Mouse (Mus musculus) liver, adult 2 months (tissue): ENCODE measurements at regions not wholly inside any gene's neighbourhood (a gene's known extent, or its start where the extent isn't known, plus 50 kb on each side); places are given as distances from the start of the nearest gene placed in this dataset.

ENCODE experiments used
- CTCF ChIP-seq: fragments of 200-500 bp; IDR thresholded peaks from 2 replicates; pipeline ENCODE4 v1.5.1; 2011; ENCODE audit warnings: low read depth, low read length, control low read depth
- POLR2A ChIP-seq: fragments of 200-500 bp; IDR thresholded peaks from 2 replicates; pipeline ENCODE4 v1.6.1; 2011; ENCODE audit warnings: low read length, control low read depth; ENCODE audit not compliant: insufficient read depth; ENCODE audit errors: extremely low read depth

DNA sequence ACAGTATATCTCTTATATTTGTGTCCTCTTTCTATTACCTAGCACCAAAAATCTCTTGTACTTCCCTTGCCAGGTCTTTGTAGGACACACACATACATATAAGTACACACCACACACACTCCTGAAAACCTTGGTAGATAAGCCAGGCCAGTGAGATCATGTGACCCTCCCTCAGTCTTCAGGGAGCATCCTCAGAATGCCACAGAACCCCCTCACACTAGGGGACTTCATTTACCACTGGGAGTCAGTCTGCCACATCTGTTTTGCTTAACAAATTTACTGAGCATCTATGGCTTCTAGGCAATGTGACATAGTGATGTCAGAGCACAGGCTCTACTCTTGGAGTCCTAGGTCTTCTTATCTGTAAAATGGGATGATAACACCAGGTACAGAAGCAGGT lies 67.3 kb upstream of the Haao start:
- TF ChIP-seq CTCF = no peak
- no peak for TF ChIP-seq POLR2A
